In genomic region chr7:66303922-66304660, GRCm38 (mm10) we compare ENCODE assay signal across 18 mouse cellular contexts.
A peak's percentile ranks its signal among the peaks of the same experiment; 100 is the strongest.
DNase-seq lines count a peak whose midpoint lies in the region; ATAC-seq and TF ChIP-seq lines count a peak whose summit lies in the region.
"Had no signal": no experiment of that assay in that cellular context is flagged by ENCODE, and none has a peak within 500 bp of the region (broad histone marks: within the 10 kb centered on the region; RNA-seq: fewer than 3 reads in every experiment).

No protein-coding gene starts in this region.

- H3K4me3 ChIP-seq in lung, embryonic 14.5 days (ENCODE audit: low read depth, low read length): no peak overlapping the region
- no peak overlapping the region for H3K4me3 ChIP-seq in lung, postnatal 0 days (ENCODE audit: low read depth, low read length)
- H3K4me3 ChIP-seq: hindbrain, embryonic 13.5 days; left cerebral cortex, adult 2 months; megakaryocyte, embryonic 14.5 days; myocyte had no signal

- peaks cover 47% of the 10 kb centered on the region for H3K36me3 ChIP-seq in lung, embryonic 14.5 days (ENCODE audit: insufficient read depth)
- H3K36me3 ChIP-seq in lung, postnatal 0 days (ENCODE audit: insufficient read depth, low read length): peaks cover 4% of the 10 kb centered on the region; the same call in 1 of the 2 replicates
- H3K36me3 ChIP-seq: hindbrain, embryonic 13.5 days had no signal

- no peak overlapping the region for H3K4me2 ChIP-seq in lung, embryonic 14.5 days
- H3K4me2 ChIP-seq in lung, postnatal 0 days (replicated peaks; ENCODE audit: low read depth, low read length): no peak overlapping the region
- H3K4me2 ChIP-seq: heart, embryonic 11.5 days; hindbrain, embryonic 13.5 days had no signal

- DNase-seq in lung, embryonic 14.5 days: peak; percentile 51
- no peak for DNase-seq in lung, postnatal 0 days (ENCODE audit: low spot score)
- DNase-seq in 416B (ENCODE audit: low read depth): peak; percentile 82
- peak; percentile 77 for DNase-seq in MEL-GATA-1-ER (ENCODE audit: extremely low read depth, low read depth)
- DNase-seq in kidney, postnatal 10 days: no peak
- DNase-seq in gastrocnemius, postnatal 10 days: no peak
- DNase-seq: cerebellum, adult 18-20 months; kidney, adult 9 months; right cerebral cortex, postnatal 4 days had no signal

- no peak overlapping the region for H3K27ac ChIP-seq in lung, embryonic 14.5 days (ENCODE audit: low read depth)
- no peak overlapping the region for H3K27ac ChIP-seq in lung, postnatal 0 days (ENCODE audit: low read length)
- H3K27ac ChIP-seq: hindbrain, embryonic 13.5 days; left cerebral cortex, adult 2 months; stomach, postnatal 0 days had no signal

- H3K4me1 ChIP-seq in lung, embryonic 14.5 days (ENCODE audit: insufficient read depth): peaks cover 5% of the 10 kb centered on the region
- H3K4me1 ChIP-seq in lung, postnatal 0 days (ENCODE audit: insufficient read depth, low read depth, low read length): peaks cover 12% of the 10 kb centered on the region; the same call in 1 of the 2 replicates

- no peak overlapping the region for H3K9ac ChIP-seq in lung, embryonic 14.5 days
- no peak overlapping the region for H3K9ac ChIP-seq in lung, postnatal 0 days (replicated peaks; ENCODE audit: low read depth)
- H3K9ac ChIP-seq: hindbrain, embryonic 13.5 days had no signal

- TF ChIP-seq EP300 in lung, postnatal 0 days (IDR thresholded peaks at IDR 0.05): no peak

- H3K27me3 ChIP-seq in lung, embryonic 14.5 days (ENCODE audit: insufficient read depth, low read length): no peaks in the 10 kb centered on the region
- no peaks in the 10 kb centered on the region for H3K27me3 ChIP-seq in lung, postnatal 0 days (replicated peaks; ENCODE audit: insufficient read depth, low read length)
- H3K27me3 ChIP-seq: hindbrain, embryonic 13.5 days; megakaryocyte, embryonic 14.5 days; Patski had no signal

- 88% methylated on average over 14 of the region's 14 CpGs for WGBS in lung, embryonic 14.5 days
- WGBS in lung, postnatal 0 days: 86% methylated on average over 14 of the region's 14 CpGs

- TF ChIP-seq CTCF in lung, embryonic 14.5 days (IDR thresholded peaks at IDR 0.05; ENCODE audit: low read depth): no peak
- TF ChIP-seq CTCF in lung, postnatal 0 days (IDR thresholded peaks at IDR 0.05): no peak

- H3K9me3 ChIP-seq in lung, embryonic 14.5 days (ENCODE audit: low read depth, low read length): no peaks in the 10 kb centered on the region
- H3K9me3 ChIP-seq in lung, postnatal 0 days (ENCODE audit: low read length): no peaks in the 10 kb centered on the region
- H3K9me3 ChIP-seq: hindbrain, embryonic 13.5 days; megakaryocyte, embryonic 14.5 days had no signal

- ATAC-seq in lung, embryonic 14.5 days (ENCODE audit: insufficient read depth): no peak
- ATAC-seq in lung, postnatal 0 days: no peak
- peak; percentile 80 for ATAC-seq in megakaryocyte progenitor cell, adult 5-6 weeks (replicated peaks; ENCODE audit: poor library complexity)
- ATAC-seq: forebrain, embryonic 14.5 days; Patski had no signal

Comparison
In these comparisons a context has a peak if more than half of its experiments do, and no peak if none do; other contexts are left out.
1. DNase-seq: peak in lung, embryonic 14.5 days (single experiment), 416B (single experiment) and MEL-GATA-1-ER (single experiment); none in lung, postnatal 0 days (single experiment), kidney, postnatal 10 days (single experiment) and gastrocnemius, postnatal 10 days (single experiment).